Mouse (Mus musculus) cerebellum, adult 18-20 months (tissue): ENCODE results near the gene Psmd14.

Experiments used
- DNase-seq, 2 experiments: peaks; one replicate each; pipeline ENCODE4 v3.0.0; 2021

Psmd14 gene

GRCm38 (mm10) chr2:61711108-61712040 lies at the start of gene Psmd14:
Gene Psmd14 (plus strand): TSS chr2:61711694.
- DNase-seq = peak; percentile 89 to 92

- no peak for DNase-seq
Observed at GRCm38 (mm10) chr2:61662833-61663232, 48.7 kb upstream of the Psmd14 start.

GRCm38 (mm10) chr2:61663573-61664241 lies 47.8 kb upstream of the Psmd14 start:
- DNase-seq = no peak

GRCm38 (mm10) chr2:61667420-61667819 lies 44.1 kb upstream of the Psmd14 start:
- DNase-seq = no peak

GRCm38 (mm10) chr2:61668260-61668659 lies 43.2 kb upstream of the Psmd14 start:
- DNase-seq = peak; percentile 68 to 78

GRCm38 (mm10) chr2:61674555-61674954 lies 36.9 kb upstream of the Psmd14 start:
- DNase-seq = no peak

- DNase-seq = no peak
Observed at GRCm38 (mm10) chr2:61681572-61681971, 29.9 kb upstream of the Psmd14 start.

- DNase-seq = no peak
Observed at GRCm38 (mm10) chr2:61686533-61686932, 25.0 kb upstream of the Psmd14 start.

- no peak for DNase-seq
Observed at GRCm38 (mm10) chr2:61689086-61689485, 22.4 kb upstream of the Psmd14 start.

GRCm38 (mm10) chr2:61709570-61709969 lies 1.9 kb upstream of the Psmd14 start:
- no peak for DNase-seq

GRCm38 (mm10) chr2:61712526-61712925 lies 1.0 kb downstream of the Psmd14 start:
- DNase-seq = no peak

- no peak for DNase-seq
Observed at GRCm38 (mm10) chr2:61722401-61722982, 11.0 kb downstream of the Psmd14 start.

- no peak for DNase-seq
Observed at GRCm38 (mm10) chr2:61732802-61733486, 21.4 kb downstream of the Psmd14 start.

- no peak for DNase-seq
Observed at GRCm38 (mm10) chr2:61734175-61734574, 22.7 kb downstream of the Psmd14 start.

GRCm38 (mm10) chr2:61746051-61746450 lies 34.6 kb downstream of the Psmd14 start:
- DNase-seq = no peak

- DNase-seq = no peak
Observed at GRCm38 (mm10) chr2:61746580-61746979, 35.1 kb downstream of the Psmd14 start.

GRCm38 (mm10) chr2:61747411-61747810 lies 35.9 kb downstream of the Psmd14 start:
- DNase-seq = no peak

- DNase-seq = peak in 1 of 2 experiments; percentile 14
Observed at GRCm38 (mm10) chr2:61750702-61751101, 39.2 kb downstream of the Psmd14 start.

- DNase-seq = no peak
Observed at GRCm38 (mm10) chr2:61751286-61751685, 39.8 kb downstream of the Psmd14 start.

- DNase-seq = no peak
Observed at GRCm38 (mm10) chr2:61752362-61752761, 40.9 kb downstream of the Psmd14 start.

- no peak for DNase-seq
Observed at GRCm38 (mm10) chr2:61754989-61755388, 43.5 kb downstream of the Psmd14 start.

GRCm38 (mm10) chr2:61759234-61759855 lies 47.9 kb downstream of the Psmd14 start:
- DNase-seq = no peak
